Mouse (Mus musculus) forebrain, postnatal 0 days (tissue): ENCODE data around the gene Slamf9. TPM values are rescaled to one million over a fixed set of nuclear protein-coding genes. Genes with fewer than 3 reads are reported as not detected.

Experiments used
- ATAC-seq: fragments of 200-750 bp; cut with Nextera tagmentation; 2 replicates; pipeline ENCODE4 v1.8.0; 2017; ENCODE audit warnings: mild to moderate bottlenecking, moderate library complexity
- DNase-seq: peaks from one replicate; pipeline ENCODE4 v3.0.0-alpha.2; 2015
- H3K27ac ChIP-seq: fragments of 300-500 bp; sonication (generic); 2 replicates; pipeline ENCODE4 v1.5.1; 2014; ENCODE audit warnings: low read depth, mild to moderate bottlenecking, antibody characterized with exemption, low read length, moderate library complexity, mixed read lengths
- H3K27me3 ChIP-seq: fragments of 300-500 bp; sonication (generic); 2 replicates; pipeline ENCODE4 v1.6.1; 2014; ENCODE audit warnings: mild to moderate bottlenecking, low read length, mixed read lengths; ENCODE audit not compliant: insufficient read depth
- H3K36me3 ChIP-seq: fragments of 300-500 bp; sonication (generic); 2 replicates; pipeline ENCODE4 v1.6.1; 2014; ENCODE audit warnings: mild to moderate bottlenecking, moderate library complexity; ENCODE audit not compliant: insufficient read depth
- H3K4me1 ChIP-seq: fragments of 300-500 bp; sonication (generic); 2 replicates; pipeline ENCODE4 v1.6.1; 2014; ENCODE audit warnings: antibody characterized with exemption; ENCODE audit not compliant: insufficient read depth
- H3K4me2 ChIP-seq: fragments of 300-500 bp; sonication (generic); 2 replicates; pipeline ENCODE4 v1.6.1; 2014; ENCODE audit warnings: low read depth, mild to moderate bottlenecking, moderate library complexity
- H3K4me3 ChIP-seq: fragments of 300-500 bp; sonication (generic); 2 replicates; pipeline ENCODE4 v1.5.1; 2014; ENCODE audit warnings: low read depth, low read length, mixed read lengths
- H3K9ac ChIP-seq: fragments of 300-500 bp; sonication (generic); 2 replicates; pipeline ENCODE4 v1.6.1; 2014; ENCODE audit warnings: mild to moderate bottlenecking
- H3K9me3 ChIP-seq: fragments of 300-500 bp; sonication (generic); 2 replicates; pipeline ENCODE4 v1.6.1; 2016; ENCODE audit warnings: low read length
- CTCF ChIP-seq: sonication (generic); IDR thresholded peaks from 2 replicates; pipeline ENCODE4 v1.5.1; 2016; ENCODE audit warnings: antibody characterized with exemption, control low read depth, low read depth
- WGBS: fragments of 180-500 bp; shearing (Covaris S2); extraction: QIAGEN DNeasy Blood & Tissue Kit; methylation state at CpG from one replicate; pipeline ENCODE4 v1.1.7; 2014; 5-methylcytosine and 5-hydroxymethylcytosine counted together
- polyA plus RNA-seq: library from polyadenylated mRNA; unstranded; fragments of >200 nt; fragmentation: Nextera tagmentation; extraction: Ambion mirVana; gene quantifications from 2 replicates; pipeline ENCODE4 v1.2.1, GENCODE M21; 2015
- total RNA-seq: library from RNA; depleted of rRNA; stranded (reverse); fragments of >200 nt; gene quantifications from 2 replicates; pipeline ENCODE4 v1.2.3, GENCODE M21; 2014

Slamf9 gene
- total and polyA plus RNA-seq, 2 experiments from 2014 or later, result 0.30 to 0.43 TPM

- Histone ChIP-seq H3K27me3 (no peaks in the 10 kb centered on the region), H3K4me2 (no peak overlapping the region), H3K27ac (no peak overlapping the region), H3K36me3 (no peaks in the 10 kb centered on the region), H3K9me3 (no peaks in the 10 kb centered on the region), H3K4me3 (no peak overlapping the region), H3K9ac (no peak overlapping the region), H3K4me1 (no peaks in the 10 kb centered on the region)
- ATAC-seq (no peak), DNase-seq (no peak)
- 82% methylated on average over 3 of the region's 3 CpGs for WGBS
- no peak for TF ChIP-seq CTCF
Observed at GRCm38 (mm10) chr1:172474196-172474595, 962 bp upstream of the Slamf9 start.

GRCm38 (mm10) chr1:172478020-172478419, 2.9 kb downstream of the Slamf9 start:
- 85% methylated on average over 5 of the region's 5 CpGs for WGBS
- no peak for ATAC-seq
- no peaks in the 10 kb centered on the region for H3K27me3 ChIP-seq

GRCm38 (mm10) chr1:172480376-172480775, 5.2 kb downstream of the Slamf9 start:
- Histone ChIP-seq H3K4me3 (no peak overlapping the region), H3K9me3 (no peaks in the 10 kb centered on the region), H3K4me2 (no peak overlapping the region), H3K36me3 (no peaks in the 10 kb centered on the region), H3K9ac (no peak overlapping the region), H3K4me1 (peaks cover 32% of the 10 kb centered on the region), H3K27ac (no peak overlapping the region), H3K27me3 (no peaks in the 10 kb centered on the region)
- no peak for TF ChIP-seq CTCF
- no peak for ATAC-seq
- no peak for DNase-seq
- 83% methylated on average over 4 of the region's 4 CpGs for WGBS

More at GRCm38 (mm10) chr1:172478020-172478419, 2.9 kb downstream of the Slamf9 start:
- H3K4me3 ChIP-seq, result no peak overlapping the region
- H3K9me3 ChIP-seq, result no peaks in the 10 kb centered on the region
- peaks cover 9% of the 10 kb centered on the region for H3K4me1 ChIP-seq
- no peak overlapping the region for H3K27ac ChIP-seq
- H3K36me3 ChIP-seq, result no peaks in the 10 kb centered on the region
- TF ChIP-seq CTCF, result no peak
- no peak overlapping the region for H3K4me2 ChIP-seq
- DNase-seq, result no peak
- no peak overlapping the region for H3K9ac ChIP-seq

GRCm38 (mm10) chr1:172481111-172481510, 6.0 kb downstream of the Slamf9 start:
- WGBS, result 19% methylated on average over 13 of the region's 13 CpGs
- H3K9ac ChIP-seq, result peak overlapping the region; percentile 43; the same call in 1 of the 2 replicates
- H3K4me3 ChIP-seq, result peak overlapping the region; percentile 72
- H3K27me3 ChIP-seq, result no peaks in the 10 kb centered on the region
- H3K4me2 ChIP-seq, result peak overlapping the region; percentile 61
- no peak for TF ChIP-seq CTCF
- ATAC-seq (no peak), DNase-seq (no peak)
- H3K36me3 ChIP-seq, result no peaks in the 10 kb centered on the region
- no peak overlapping the region for H3K27ac ChIP-seq
- peaks cover 39% of the 10 kb centered on the region for H3K4me1 ChIP-seq
- H3K9me3 ChIP-seq, result no peaks in the 10 kb centered on the region

- peak within 1 kb of the TSS; percentile 61 for H3K4me2 ChIP-seq
- H3K36me3 ChIP-seq, result no peaks in the 10 kb centered on the region
- H3K9me3 ChIP-seq, result no peaks in the 10 kb centered on the region
- H3K27me3 ChIP-seq, result no peaks in the 10 kb centered on the region
- under 1% methylated on average over 38 of the region's 38 CpGs for WGBS
- H3K4me1 ChIP-seq, result peaks cover 45% of the 10 kb centered on the region
- peak; percentile 82 for TF ChIP-seq CTCF
- DNase-seq, result peak; percentile 97
- H3K9ac ChIP-seq, result peak within 1 kb of the TSS; percentile 61
- H3K27ac ChIP-seq, result peak within 1 kb of the TSS; percentile 43
- peak; percentile 97 for ATAC-seq
- H3K4me3 ChIP-seq, result peak within 1 kb of the TSS; percentile 72
Observed at GRCm38 (mm10) chr1:172481540-172482280, 6.6 kb downstream of the Slamf9 start, which contains the start of gene Igsf9. Gene Igsf9 (plus strand): TSS chr1:172481788.

GRCm38 (mm10) chr1:172482518-172483360, 7.6 kb downstream of the Slamf9 start:
- peak overlapping the region; percentile 72 for H3K4me3 ChIP-seq
- peak; percentile 17 for ATAC-seq
- peaks cover 52% of the 10 kb centered on the region for H3K4me1 ChIP-seq
- no peaks in the 10 kb centered on the region for H3K9me3 ChIP-seq
- no peaks in the 10 kb centered on the region for H3K36me3 ChIP-seq
- WGBS, result 2% methylated on average over 12 of the region's 12 CpGs
- H3K9ac ChIP-seq, result peak overlapping the region; percentile 61
- no peak for TF ChIP-seq CTCF
- peak; percentile 52 for DNase-seq
- H3K4me2 ChIP-seq, result peak overlapping the region; percentile 61
- no peaks in the 10 kb centered on the region for H3K27me3 ChIP-seq
- H3K27ac ChIP-seq, result peak overlapping the region; percentile 50

GRCm38 (mm10) chr1:172483361-172483660, 8.2 kb downstream of the Slamf9 start:
- Histone ChIP-seq H3K4me2 (peak overlapping the region; percentile 61), H3K4me3 (peak overlapping the region; percentile 72), H3K9ac (peak overlapping the region; percentile 61), H3K4me1 (peaks cover 52% of the 10 kb centered on the region), H3K36me3 (no peaks in the 10 kb centered on the region), H3K27me3 (no peaks in the 10 kb centered on the region), H3K27ac (0 out of 2 replicates have a peak overlapping the region, but pooled peaks have one; percentile 50), H3K9me3 (no peaks in the 10 kb centered on the region)
- TF ChIP-seq CTCF, result peak; percentile 37
- 12% methylated on average over 4 of the region's 4 CpGs for WGBS
- DNase-seq (peak; percentile 37), ATAC-seq (no peak)
